Mouse (Mus musculus) intestine, embryonic 15.5 days (tissue): ENCODE results near the gene Impdh1. TPM values are rescaled to one million over a fixed set of nuclear protein-coding genes. Genes with fewer than 3 reads are reported as not detected.

Source experiments
- ATAC-seq: fragments of 200-750 bp; cut with Nextera tagmentation; 2 replicates; pipeline ENCODE4 v1.8.0; 2017; ENCODE audit warnings: moderate TSS enrichment, moderate library complexity
- H3K27ac ChIP-seq: fragments of 300-500 bp; sonication (generic); 2 replicates; pipeline ENCODE4 v1.5.1; 2015; ENCODE audit warnings: mild to moderate bottlenecking, inconsistent platforms
- H3K27me3 ChIP-seq: fragments of 300-500 bp; sonication (generic); replicated peaks from 2 replicates; pipeline ENCODE4 v1.6.1; 2015; ENCODE audit warnings: inconsistent platforms
- H3K36me3 ChIP-seq: fragments of 300-500 bp; sonication (generic); 2 replicates; pipeline ENCODE4 v1.6.1; 2015; ENCODE audit warnings: inconsistent platforms
- H3K4me1 ChIP-seq: fragments of 300-500 bp; sonication (generic); replicated peaks from 2 replicates; pipeline ENCODE4 v1.6.1; 2015; ENCODE audit warnings: inconsistent platforms
- H3K4me2 ChIP-seq: fragments of 300-500 bp; sonication (generic); replicated peaks from 2 replicates; pipeline ENCODE4 v1.6.1; 2015; ENCODE audit warnings: mild to moderate bottlenecking, inconsistent platforms
- H3K4me3 ChIP-seq: fragments of 300-500 bp; sonication (generic); replicated peaks from 2 replicates; pipeline ENCODE4 v1.5.1; 2015; ENCODE audit warnings: inconsistent platforms
- H3K9ac ChIP-seq: fragments of 300-500 bp; sonication (generic); 2 replicates; pipeline ENCODE4 v1.6.1; 2015; ENCODE audit warnings: inconsistent platforms
- H3K9me3 ChIP-seq: fragments of 300-500 bp; sonication (generic); 2 replicates; pipeline ENCODE4 v1.6.1; 2016; ENCODE audit warnings: inconsistent platforms
- WGBS: fragments of 180-500 bp; shearing (Covaris S2); methylation state at CpG from one replicate; pipeline ENCODE4 v1.1.7; 2015; 5-methylcytosine and 5-hydroxymethylcytosine counted together
- polyA plus RNA-seq: library from polyadenylated mRNA; unstranded; fragments of >200 nt; fragmentation: Nextera tagmentation; extraction: Ambion mirVana; gene quantifications from 2 replicates; pipeline ENCODE4 v1.2.1, GENCODE M21; 2015

Gene Impdh1
- polyA plus RNA-seq, result 44.7 and 44.8 TPM in 2 replicates

DNA sequence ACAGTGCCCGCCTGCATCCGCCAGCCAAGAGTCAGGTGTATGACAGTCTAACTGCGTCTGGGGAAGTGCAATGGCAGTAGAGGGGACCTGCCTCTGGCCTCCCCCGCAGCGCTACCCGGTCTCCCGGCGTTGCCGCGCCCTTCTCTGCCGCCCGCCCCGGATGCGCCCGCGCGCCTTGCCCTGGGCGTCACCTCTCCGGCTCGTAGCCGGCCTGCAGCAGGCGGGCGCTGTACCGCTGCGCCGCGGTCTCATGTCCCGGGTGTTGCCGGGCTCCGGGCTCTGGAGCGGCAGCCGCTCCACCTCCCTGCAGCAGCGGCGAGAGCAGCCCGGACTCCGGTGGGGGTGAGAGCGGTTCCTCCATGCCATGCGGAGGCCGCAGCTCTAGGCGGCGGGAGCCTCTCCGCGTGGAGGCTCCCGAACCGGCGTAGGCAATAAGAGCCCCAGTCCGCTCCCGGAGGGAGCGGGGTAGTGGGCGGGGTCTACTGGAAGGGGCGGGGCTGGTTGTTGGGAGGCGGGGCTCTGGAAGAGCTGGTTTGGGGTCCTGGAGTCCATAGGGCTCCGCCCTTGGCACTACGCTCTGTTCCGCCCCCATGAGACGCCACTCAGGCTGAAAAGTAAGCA is at the start of gene Impdh1:
Gene Impdh1 (minus strand): TSS at position 484 of the 621 bp plus-strand sequence.
- Histone ChIP-seq H3K27ac (peak within 1 kb of the TSS; percentile 52; the same call in 1 of the 2 replicates), H3K4me1 (peaks cover 31% of the 10 kb centered on the region), H3K9me3 (no peaks in the 10 kb centered on the region), H3K36me3 (no peaks in the 10 kb centered on the region), H3K9ac (peak within 1 kb of the TSS; percentile 64), H3K4me2 (peak within 1 kb of the TSS; percentile 98), H3K27me3 (no peaks in the 10 kb centered on the region), H3K4me3 (peak within 1 kb of the TSS; percentile 69)
- ATAC-seq, result peak; percentile 87
- WGBS, result under 1% methylated on average over 56 of the region's 56 CpGs

DNA sequence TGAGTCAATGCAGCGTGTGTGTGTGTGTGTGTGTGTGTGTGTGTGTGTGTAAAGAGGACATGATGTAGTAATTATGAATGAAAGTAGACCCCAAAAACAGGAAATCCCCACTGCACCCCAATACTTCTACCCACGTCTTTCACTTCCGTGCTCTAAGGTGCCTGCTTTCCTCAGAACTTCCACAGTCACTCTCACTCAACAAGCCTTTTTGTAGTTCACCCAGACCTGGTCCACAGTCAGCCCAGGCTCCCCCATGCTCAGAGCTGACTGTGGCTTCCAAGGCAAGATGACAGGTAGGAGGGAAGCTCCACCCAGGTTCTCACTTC is 48.3 kb upstream of the Impdh1 start:
- no peaks in the 10 kb centered on the region for H3K9me3 ChIP-seq
- no peaks in the 10 kb centered on the region for H3K27me3 ChIP-seq
- 92% methylated on average over 3 of the region's 3 CpGs for WGBS
- no peak overlapping the region for H3K9ac ChIP-seq
- ATAC-seq, result no peak
- H3K4me2 ChIP-seq, result no peak overlapping the region
- no peaks in the 10 kb centered on the region for H3K36me3 ChIP-seq
- no peak overlapping the region for H3K4me3 ChIP-seq
- no peaks in the 10 kb centered on the region for H3K4me1 ChIP-seq
- H3K27ac ChIP-seq, result no peak overlapping the region

DNA sequence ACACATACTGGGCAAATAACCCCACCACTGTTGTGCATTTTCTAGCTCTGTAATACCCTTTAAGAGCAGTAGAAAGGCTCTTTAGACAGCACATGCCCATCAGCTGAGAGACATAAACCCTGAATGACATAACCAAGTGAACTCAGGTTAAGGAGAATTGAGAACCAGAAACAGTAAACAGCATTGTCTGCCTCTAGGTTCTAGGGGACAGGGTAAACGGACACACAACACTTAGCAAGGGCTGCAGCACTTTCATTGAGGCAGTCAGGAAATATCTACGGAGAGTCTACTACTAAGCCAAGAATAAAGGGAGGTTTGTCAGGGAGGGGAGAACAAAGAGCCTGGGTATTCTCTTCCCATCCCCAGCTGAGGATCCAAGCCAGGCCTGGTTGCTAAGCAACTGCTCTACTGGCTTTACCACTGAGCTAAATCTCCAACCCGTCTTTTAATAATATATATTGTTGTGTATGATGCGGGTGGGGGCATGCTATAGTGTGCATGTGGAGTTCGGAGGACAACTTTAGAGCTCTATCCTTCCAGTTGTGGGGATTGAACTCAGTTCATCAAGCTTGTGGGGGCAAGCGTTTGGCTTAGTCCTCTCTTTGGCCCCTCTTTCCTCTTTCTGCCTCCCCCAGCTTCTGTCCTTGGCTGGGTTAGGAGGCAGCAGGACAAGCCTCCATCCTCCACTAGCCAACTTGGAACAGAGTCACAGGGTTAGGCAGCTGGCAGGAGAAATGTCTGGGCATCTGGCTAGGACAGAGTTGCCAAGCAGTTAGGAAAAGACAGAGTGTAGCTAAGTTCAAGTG is 47.7 kb upstream of the Impdh1 start:
- no peak overlapping the region for H3K9ac ChIP-seq
- WGBS, result 65% methylated on average over 6 of the region's 6 CpGs
- no peak overlapping the region for H3K4me3 ChIP-seq
- no peak overlapping the region for H3K27ac ChIP-seq
- H3K36me3 ChIP-seq, result no peaks in the 10 kb centered on the region
- H3K4me1 ChIP-seq, result no peaks in the 10 kb centered on the region
- H3K4me2 ChIP-seq, result no peak overlapping the region
- ATAC-seq, result no peak
- H3K27me3 ChIP-seq, result no peaks in the 10 kb centered on the region
- no peaks in the 10 kb centered on the region for H3K9me3 ChIP-seq

DNA sequence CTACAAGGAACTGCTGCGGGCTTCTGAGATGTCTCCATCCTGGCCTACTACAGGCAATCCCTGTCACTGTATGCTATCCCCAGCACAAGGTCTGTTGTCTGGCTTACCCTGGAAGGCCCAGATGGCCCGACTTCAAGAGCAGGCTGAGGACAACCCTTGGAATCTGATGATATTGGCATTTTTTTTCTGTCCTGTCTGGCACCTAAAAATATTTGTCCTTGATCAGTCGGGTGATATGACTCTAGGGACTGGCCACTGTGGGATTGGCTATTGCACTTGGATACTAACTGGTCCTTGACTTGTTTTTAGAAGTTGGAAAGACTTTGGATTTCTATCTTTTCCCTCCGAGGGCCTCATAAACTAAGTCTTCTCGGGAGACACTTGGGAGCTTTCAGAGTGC is 45.7 kb upstream of the Impdh1 start:
- no peaks in the 10 kb centered on the region for H3K36me3 ChIP-seq
- no peak overlapping the region for H3K9ac ChIP-seq
- H3K4me3 ChIP-seq, result no peak overlapping the region
- H3K27me3 ChIP-seq, result no peaks in the 10 kb centered on the region
- WGBS, result 84% methylated on average over 5 of the region's 5 CpGs
- ATAC-seq, result no peak
- H3K4me1 ChIP-seq, result no peaks in the 10 kb centered on the region
- no peaks in the 10 kb centered on the region for H3K9me3 ChIP-seq
- no peak overlapping the region for H3K27ac ChIP-seq
- H3K4me2 ChIP-seq, result no peak overlapping the region

DNA sequence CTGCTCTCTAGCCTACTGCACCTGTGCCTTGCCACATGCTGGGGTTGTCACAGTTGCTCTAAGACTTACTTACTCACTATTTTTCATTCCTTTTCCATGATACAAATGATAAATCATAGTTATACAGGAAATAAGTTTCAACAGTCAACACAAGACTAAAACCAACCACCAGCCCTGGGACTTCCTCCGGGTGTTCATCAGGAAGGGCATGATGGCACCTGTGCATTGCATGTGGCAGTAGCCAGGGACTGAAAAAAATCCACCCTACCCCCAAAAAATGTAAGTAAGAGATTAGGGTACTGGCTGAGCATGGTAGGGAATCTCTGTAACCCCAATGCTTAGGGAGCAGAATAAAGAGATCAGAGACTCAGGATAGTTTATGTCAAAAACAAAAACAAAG is 43.3 kb upstream of the Impdh1 start:
- Histone ChIP-seq H3K4me2 (no peak overlapping the region), H3K4me3 (no peak overlapping the region), H3K4me1 (no peaks in the 10 kb centered on the region), H3K27ac (no peak overlapping the region), H3K27me3 (no peaks in the 10 kb centered on the region), H3K36me3 (no peaks in the 10 kb centered on the region), H3K9me3 (no peaks in the 10 kb centered on the region), H3K9ac (no peak overlapping the region)
- WGBS, result 83% methylated on average over 1 of the region's 1 CpGs
- no peak for ATAC-seq

DNA sequence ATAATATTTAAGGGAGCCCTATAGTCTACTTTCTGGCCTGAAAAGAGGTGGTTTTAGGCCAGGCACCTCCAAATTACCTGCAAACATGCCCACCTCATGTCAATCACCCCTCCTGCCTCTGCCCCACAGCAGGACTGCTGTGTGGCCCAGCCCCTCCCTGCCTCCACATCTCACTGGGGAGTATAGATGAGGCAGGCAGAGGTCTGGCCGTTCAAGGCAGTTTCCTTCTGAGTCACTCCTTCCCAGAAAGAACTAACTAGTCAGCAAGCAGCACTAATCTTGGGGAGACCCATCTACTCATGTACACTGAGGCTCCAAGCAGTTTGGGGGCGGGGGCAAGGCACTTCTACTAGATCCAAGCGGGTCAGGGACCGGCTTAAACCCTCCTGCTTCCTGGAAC is 30.9 kb upstream of the Impdh1 start:
- no peaks in the 10 kb centered on the region for H3K36me3 ChIP-seq
- H3K4me3 ChIP-seq, result no peak overlapping the region
- WGBS, result 39% methylated on average over 4 of the region's 4 CpGs
- ATAC-seq, result peak; percentile 65
- H3K27me3 ChIP-seq, result no peaks in the 10 kb centered on the region
- H3K9me3 ChIP-seq, result no peaks in the 10 kb centered on the region
- H3K4me1 ChIP-seq, result peaks cover 8% of the 10 kb centered on the region; the same call in 1 of the 2 replicates
- no peak overlapping the region for H3K9ac ChIP-seq
- no peak overlapping the region for H3K4me2 ChIP-seq
- peak overlapping the region; percentile 37; the same call in 1 of the 2 replicates for H3K27ac ChIP-seq

DNA sequence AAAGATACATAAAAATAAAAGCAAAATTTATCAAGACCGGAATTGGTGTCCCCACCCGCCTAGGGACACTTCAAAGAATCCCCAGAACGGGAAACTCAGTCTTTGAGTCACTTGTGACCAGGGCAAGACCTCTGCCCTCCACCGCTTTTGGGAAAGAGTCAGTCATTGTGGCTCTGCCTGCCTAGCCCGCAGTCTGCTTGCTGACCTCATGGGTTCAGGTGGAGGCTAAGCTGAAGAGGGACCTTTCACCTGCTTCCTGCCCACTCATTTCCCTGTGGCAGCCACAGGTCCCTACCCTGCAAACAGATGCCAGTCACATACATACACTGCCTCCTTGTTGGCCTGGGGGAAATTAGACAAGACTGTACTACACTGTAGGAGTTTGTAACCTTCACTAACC is 30.4 kb upstream of the Impdh1 start:
- Histone ChIP-seq H3K27ac (no peak overlapping the region), H3K36me3 (no peaks in the 10 kb centered on the region), H3K4me1 (peaks cover 8% of the 10 kb centered on the region; the same call in 1 of the 2 replicates), H3K4me3 (no peak overlapping the region), H3K4me2 (no peak overlapping the region), H3K9ac (no peak overlapping the region), H3K9me3 (no peaks in the 10 kb centered on the region), H3K27me3 (no peaks in the 10 kb centered on the region)
- peak; percentile 40 for ATAC-seq
- 51% methylated on average over 5 of the region's 5 CpGs for WGBS

DNA sequence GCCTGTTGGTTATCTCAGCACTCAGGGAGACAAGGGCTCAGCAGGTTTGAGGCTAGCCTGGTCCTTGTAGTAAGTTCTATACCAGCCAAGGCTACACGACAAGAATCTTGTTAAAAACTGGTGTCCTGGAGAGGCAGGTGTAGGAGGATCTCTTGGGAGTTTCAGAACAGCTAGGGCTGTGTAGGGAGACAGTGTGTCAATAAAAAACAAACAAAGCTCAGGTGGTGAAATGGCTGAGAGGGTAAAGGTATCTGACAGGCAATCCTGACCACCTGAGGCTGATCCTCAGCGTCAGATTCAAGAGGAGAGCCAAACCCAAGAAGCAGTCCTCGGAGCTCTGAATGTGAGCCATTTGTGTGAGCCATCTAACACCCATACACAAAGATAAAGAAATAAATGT is 30.0 kb upstream of the Impdh1 start:
- Histone ChIP-seq H3K9ac (no peak overlapping the region), H3K36me3 (no peaks in the 10 kb centered on the region), H3K9me3 (no peaks in the 10 kb centered on the region), H3K4me3 (no peak overlapping the region), H3K4me2 (no peak overlapping the region), H3K4me1 (peaks cover 8% of the 10 kb centered on the region; the same call in 1 of the 2 replicates), H3K27me3 (no peaks in the 10 kb centered on the region), H3K27ac (no peak overlapping the region)
- 79% methylated on average over 3 of the region's 3 CpGs for WGBS
- no peak; the same call in 1 of the 2 replicates for ATAC-seq

DNA sequence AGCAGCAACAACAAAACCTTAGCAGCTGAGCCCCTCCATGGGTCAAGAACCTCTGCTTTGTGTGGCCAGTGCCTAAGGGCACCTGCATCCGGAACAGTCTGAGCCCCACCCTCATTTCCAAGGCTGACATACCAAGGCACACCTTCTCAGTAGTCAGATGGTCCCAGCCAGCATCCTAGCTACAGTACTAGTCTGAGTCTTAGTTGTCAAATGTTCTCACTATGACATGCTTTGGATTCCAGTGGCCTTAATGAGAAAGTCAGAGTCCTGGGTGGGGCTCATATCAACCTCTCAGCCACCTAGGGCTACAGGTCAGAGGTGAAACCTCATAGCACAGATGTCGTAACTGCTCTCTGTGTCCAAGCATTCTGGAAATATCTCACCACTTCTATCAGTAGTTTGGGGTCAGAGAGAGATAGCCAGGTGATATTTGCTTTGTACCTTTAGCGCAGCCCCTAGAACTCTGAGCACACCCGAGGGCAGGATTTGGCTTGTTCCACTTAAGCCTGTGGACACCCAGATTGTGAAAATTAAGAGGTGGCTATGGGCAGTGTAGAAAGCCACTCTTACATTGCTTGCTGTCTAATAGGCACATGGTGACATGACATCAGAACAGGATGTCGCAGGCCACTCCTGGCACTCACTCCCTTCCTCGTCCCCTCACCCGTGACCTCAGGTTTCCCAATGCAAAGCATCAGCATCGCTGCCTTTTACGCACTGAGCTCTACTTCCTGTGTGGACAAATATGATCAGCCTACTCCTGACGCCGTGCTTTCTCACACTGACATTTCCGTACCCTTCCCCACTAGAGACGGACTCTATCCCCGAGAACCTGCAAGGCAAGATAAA is 29.3 kb upstream of the Impdh1 start:
- WGBS, result 62% methylated on average over 14 of the region's 14 CpGs
- Histone ChIP-seq H3K4me3 (no peak overlapping the region), H3K4me2 (no peak overlapping the region), H3K27ac (no peak overlapping the region), H3K36me3 (no peaks in the 10 kb centered on the region), H3K9ac (no peak overlapping the region), H3K27me3 (no peaks in the 10 kb centered on the region), H3K4me1 (peaks cover 8% of the 10 kb centered on the region; the same call in 1 of the 2 replicates), H3K9me3 (no peaks in the 10 kb centered on the region)
- ATAC-seq, result peak; percentile 9; the same call in 1 of the 2 replicates

DNA sequence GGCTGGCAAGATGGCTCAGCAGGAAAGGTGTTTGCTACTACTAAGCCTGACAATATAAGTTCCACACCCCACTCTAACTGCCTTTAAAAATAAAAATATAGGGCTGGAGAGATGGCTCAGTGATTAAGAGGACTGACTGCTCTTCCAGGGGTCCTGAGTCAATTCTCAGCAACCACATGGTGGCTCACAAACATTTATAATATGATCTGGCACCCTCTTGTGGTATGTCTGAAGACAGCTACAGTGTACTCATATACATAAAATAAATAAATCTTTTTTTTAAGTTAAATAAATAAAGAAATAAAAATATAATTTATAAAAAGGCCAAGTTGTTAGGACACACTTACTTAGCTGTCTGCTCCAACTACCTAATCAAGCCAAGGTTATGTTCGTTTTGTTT is 26.1 kb upstream of the Impdh1 start:
- Histone ChIP-seq H3K4me1 (peaks cover 8% of the 10 kb centered on the region; the same call in 1 of the 2 replicates), H3K27ac (no peak overlapping the region), H3K36me3 (no peaks in the 10 kb centered on the region), H3K4me2 (no peak overlapping the region), H3K9ac (no peak overlapping the region), H3K9me3 (no peaks in the 10 kb centered on the region), H3K27me3 (no peaks in the 10 kb centered on the region), H3K4me3 (no peak overlapping the region)
- WGBS, result 67% methylated on average over 1 of the region's 1 CpGs
- no peak for ATAC-seq

DNA sequence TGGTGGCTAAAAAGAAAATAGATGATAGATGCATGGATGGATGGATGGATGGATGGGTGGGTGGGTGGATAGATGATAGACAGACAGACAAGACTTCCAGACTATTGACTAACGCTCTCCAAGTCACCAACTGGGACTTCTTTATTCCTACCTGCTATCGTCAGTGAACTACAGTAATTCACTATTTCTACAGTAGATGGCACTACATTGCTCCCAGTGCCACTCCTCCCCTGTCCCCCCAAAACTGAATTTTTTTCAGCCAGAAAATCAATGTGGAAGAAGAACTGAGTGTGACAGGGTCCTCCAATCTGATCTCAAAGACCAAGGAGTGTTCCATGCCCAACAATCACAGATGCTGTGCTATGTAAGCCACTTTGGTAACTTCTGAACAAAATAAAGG is 25.5 kb upstream of the Impdh1 start:
- H3K4me3 ChIP-seq, result no peak overlapping the region
- 64% methylated on average over 2 of the region's 2 CpGs for WGBS
- no peaks in the 10 kb centered on the region for H3K36me3 ChIP-seq
- H3K27ac ChIP-seq, result no peak overlapping the region
- no peaks in the 10 kb centered on the region for H3K9me3 ChIP-seq
- ATAC-seq, result no peak
- peaks cover 2% of the 10 kb centered on the region; the same call in 1 of the 2 replicates for H3K4me1 ChIP-seq
- H3K9ac ChIP-seq, result no peak overlapping the region
- H3K27me3 ChIP-seq, result no peaks in the 10 kb centered on the region
- no peak overlapping the region for H3K4me2 ChIP-seq

DNA sequence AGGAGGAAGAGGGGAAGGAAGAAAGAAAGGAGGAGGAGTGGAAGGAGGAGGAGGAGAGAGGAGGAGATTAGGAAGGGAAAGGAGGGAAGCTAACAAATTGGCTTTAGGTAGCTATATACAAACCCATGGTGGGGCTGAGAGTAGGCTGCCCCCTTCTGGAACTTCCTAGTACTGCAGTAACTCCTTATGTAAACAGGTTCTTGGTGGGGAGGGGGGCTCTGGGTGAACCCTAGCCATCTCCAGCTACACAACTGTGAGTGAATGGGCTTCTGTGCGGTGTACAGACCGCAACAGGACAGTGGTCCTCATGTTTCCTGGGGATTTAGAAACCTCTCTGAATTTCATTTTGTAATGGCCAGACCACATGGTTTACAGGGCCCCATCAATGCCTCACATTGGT is 24.6 kb upstream of the Impdh1 start:
- Histone ChIP-seq H3K4me1 (no peaks in the 10 kb centered on the region), H3K27me3 (no peaks in the 10 kb centered on the region), H3K9ac (no peak overlapping the region), H3K4me3 (no peak overlapping the region), H3K9me3 (no peaks in the 10 kb centered on the region), H3K36me3 (no peaks in the 10 kb centered on the region), H3K4me2 (no peak overlapping the region), H3K27ac (no peak overlapping the region)
- 34% methylated on average over 2 of the region's 2 CpGs for WGBS
- ATAC-seq, result no peak
